Mouse (Mus musculus) liver, embryonic 16.5 days (tissue): ENCODE measurements at regions not wholly inside any gene's neighbourhood (a gene's known extent, or its start where the extent isn't known, plus 50 kb on each side); places are given as distances from the start of the nearest gene placed in this dataset.
A peak's percentile ranks its signal among the peaks of the same experiment; 100 is the strongest.
"Not testable (repeated sequence)": the region's sequence is repeated elsewhere in the genome, so short reads cannot be mapped to it uniquely, and the experiment has no call there.

Experiments used
- ATAC-seq: fragments of 200-750 bp; cut with Nextera tagmentation; 2 replicates; pipeline ENCODE4 v1.8.0; 2017; ENCODE audit warnings: low read depth, mild to moderate bottlenecking, moderate number of reproducible peaks, moderate library complexity
- H3K27ac ChIP-seq: fragments of 300-500 bp; sonication (generic); 2 replicates; pipeline ENCODE4 v1.5.1; 2014; ENCODE audit warnings: mild to moderate bottlenecking, low read length
- H3K27me3 ChIP-seq: fragments of 300-500 bp; sonication (generic); 2 replicates; pipeline ENCODE4 v1.6.1; 2014; ENCODE audit warnings: low read depth, low read length, mixed read lengths; ENCODE audit not compliant: control insufficient read depth, insufficient read depth
- H3K36me3 ChIP-seq: fragments of 300-500 bp; sonication (generic); 2 replicates; pipeline ENCODE4 v1.6.1; 2014; ENCODE audit warnings: mild to moderate bottlenecking; ENCODE audit not compliant: control insufficient read depth, insufficient read depth
- H3K4me1 ChIP-seq: fragments of 300-500 bp; sonication (generic); 2 replicates; pipeline ENCODE4 v1.6.1; 2014; ENCODE audit warnings: low read depth, low read length, mixed read lengths; ENCODE audit not compliant: control insufficient read depth
- H3K4me2 ChIP-seq: fragments of 300-500 bp; sonication (generic); 2 replicates; pipeline ENCODE4 v1.6.1; 2014; ENCODE audit warnings: low read depth, low read length, mixed read lengths
- H3K4me3 ChIP-seq: fragments of 300-500 bp; sonication (generic); 2 replicates; pipeline ENCODE4 v1.5.1; 2014; ENCODE audit warnings: low read depth, mild to moderate bottlenecking, low read length
- H3K9ac ChIP-seq: fragments of 300-500 bp; sonication (generic); 2 replicates; pipeline ENCODE4 v1.6.1; 2014; ENCODE audit warnings: low read depth, low read length
- H3K9me3 ChIP-seq: fragments of 300-500 bp; sonication (generic); replicated peaks from 2 replicates; pipeline ENCODE4 v1.6.1; 2016; ENCODE audit warnings: low read length; ENCODE audit not compliant: control insufficient read depth
- WGBS: fragments of 180-500 bp; shearing (Covaris S2); extraction: QIAGEN DNeasy Blood & Tissue Kit; methylation state at CpG from one replicate; pipeline ENCODE4 v1.1.7; 2014; ENCODE audit not compliant: insufficient replicate concordance; 5-methylcytosine and 5-hydroxymethylcytosine counted together

DNA sequence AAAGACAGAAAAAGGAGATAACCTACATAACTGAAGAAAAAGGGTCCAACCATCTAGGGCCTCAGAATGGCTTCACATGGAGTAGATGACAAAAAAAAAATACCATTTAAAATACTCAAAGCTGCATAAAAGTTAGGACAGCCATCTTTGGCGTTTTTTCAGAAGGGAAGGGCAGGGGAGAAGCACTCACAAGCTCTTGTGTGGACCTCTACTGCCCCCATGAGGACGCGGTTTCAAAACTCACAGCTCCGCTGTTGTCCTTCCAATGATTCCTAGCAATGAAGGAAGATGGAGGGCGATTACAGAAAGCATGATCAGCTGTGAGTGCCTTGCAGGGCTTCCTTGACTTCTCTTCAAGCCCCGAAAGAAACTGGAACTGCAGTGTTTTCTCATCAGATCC is 140.8 kb upstream of the Olfr1324 start:
- no peaks in the 10 kb centered on the region for H3K27me3 ChIP-seq
- H3K9ac ChIP-seq: no peak overlapping the region
- no peak overlapping the region for H3K27ac ChIP-seq
- no peaks in the 10 kb centered on the region for H3K36me3 ChIP-seq
- WGBS: 47% methylated on average over 6 of the region's 6 CpGs
- H3K4me3 ChIP-seq: no peak overlapping the region
- H3K9me3 ChIP-seq: no peaks in the 10 kb centered on the region
- ATAC-seq: no peak
- H3K4me1 ChIP-seq: no peaks in the 10 kb centered on the region
- no peak overlapping the region for H3K4me2 ChIP-seq

DNA sequence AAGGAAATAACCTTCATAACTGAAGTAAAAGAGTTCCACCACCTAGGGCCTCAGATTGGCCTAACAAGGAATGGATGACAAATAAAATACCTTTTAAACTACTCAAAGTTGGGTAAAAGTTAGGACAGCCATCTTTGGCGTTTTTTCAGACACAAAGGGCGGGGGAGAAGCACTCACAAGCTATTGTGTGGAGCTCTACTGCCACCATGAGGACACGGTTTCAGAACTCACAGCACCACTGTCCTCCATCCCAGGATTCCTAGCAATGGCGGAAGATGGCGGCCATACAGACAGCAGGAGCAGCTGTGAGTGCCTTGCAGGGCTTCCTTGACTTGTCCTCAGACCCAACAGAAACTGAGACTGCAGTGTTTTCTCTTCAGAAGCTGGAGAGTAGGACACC is 138.0 kb upstream of the Olfr1324 start:
- Histone ChIP-seq H3K9ac (no peak overlapping the region), H3K36me3 (no peaks in the 10 kb centered on the region), H3K4me2 (no peak overlapping the region), H3K4me3 (peak overlapping the region; percentile 26), H3K27me3 (no peaks in the 10 kb centered on the region), H3K4me1 (no peaks in the 10 kb centered on the region), H3K9me3 (no peaks in the 10 kb centered on the region), H3K27ac (no peak overlapping the region)
- ATAC-seq: no peak
- 36% methylated on average over 5 of the region's 5 CpGs for WGBS

DNA sequence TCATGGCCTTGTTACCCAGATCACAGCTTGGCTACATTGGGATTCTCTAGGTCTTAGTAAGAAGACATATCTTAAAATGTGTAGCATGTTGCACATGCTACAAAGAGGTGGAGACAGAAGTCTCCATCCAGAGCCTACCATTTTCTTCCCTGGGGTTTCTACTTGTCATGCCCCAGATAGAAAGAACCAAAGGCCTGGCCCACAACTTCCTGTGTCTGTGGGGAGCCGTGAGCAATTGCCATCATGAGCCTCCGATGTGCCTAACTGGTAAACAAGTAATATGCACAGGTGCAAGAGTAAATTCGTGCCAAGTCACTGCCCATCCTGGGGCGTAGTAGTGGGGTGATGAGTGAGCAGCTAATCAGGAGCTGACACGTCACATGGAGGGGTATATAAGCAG is 136.7 kb upstream of the Olfr1324 start:
- 62% methylated on average over 5 of the region's 5 CpGs for WGBS
- ATAC-seq: not testable (repeated sequence)

DNA sequence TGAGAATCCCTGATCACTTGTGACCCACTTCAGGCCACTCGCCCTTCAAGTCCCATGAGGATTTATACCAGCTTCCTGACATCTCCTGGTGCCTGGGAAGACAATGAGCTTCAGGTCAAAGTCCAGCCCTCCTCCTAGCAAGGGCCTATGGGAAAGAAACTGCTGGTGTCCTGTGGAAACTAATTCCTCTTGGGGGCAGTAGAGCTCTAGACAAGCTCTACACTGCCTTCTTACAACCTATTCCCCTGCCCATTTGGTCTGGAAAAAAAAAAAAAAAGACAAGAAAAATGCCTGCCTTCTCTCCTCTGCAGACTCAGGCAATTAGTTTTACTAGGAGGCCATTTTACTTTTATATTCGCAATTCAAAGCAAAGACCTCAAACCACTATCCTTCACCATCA is 132.6 kb upstream of the Olfr1324 start:
- no peaks in the 10 kb centered on the region for H3K4me1 ChIP-seq
- H3K4me3 ChIP-seq: no peak overlapping the region
- no peak overlapping the region for H3K4me2 ChIP-seq
- ATAC-seq: no peak
- H3K9me3 ChIP-seq: no peaks in the 10 kb centered on the region
- WGBS: 26% methylated on average over 2 of the region's 2 CpGs
- H3K27me3 ChIP-seq: no peaks in the 10 kb centered on the region
- no peak overlapping the region for H3K27ac ChIP-seq
- no peaks in the 10 kb centered on the region for H3K36me3 ChIP-seq
- H3K9ac ChIP-seq: no peak overlapping the region

More for the DNA sequence above, 136.7 kb upstream of the Olfr1324 start:
- H3K9ac ChIP-seq, H3K36me3 ChIP-seq, H3K9me3 ChIP-seq, H3K27me3 ChIP-seq, H3K27ac ChIP-seq, H3K4me2 ChIP-seq, H3K4me1 ChIP-seq, H3K4me3 ChIP-seq: not testable (repeated sequence)

DNA sequence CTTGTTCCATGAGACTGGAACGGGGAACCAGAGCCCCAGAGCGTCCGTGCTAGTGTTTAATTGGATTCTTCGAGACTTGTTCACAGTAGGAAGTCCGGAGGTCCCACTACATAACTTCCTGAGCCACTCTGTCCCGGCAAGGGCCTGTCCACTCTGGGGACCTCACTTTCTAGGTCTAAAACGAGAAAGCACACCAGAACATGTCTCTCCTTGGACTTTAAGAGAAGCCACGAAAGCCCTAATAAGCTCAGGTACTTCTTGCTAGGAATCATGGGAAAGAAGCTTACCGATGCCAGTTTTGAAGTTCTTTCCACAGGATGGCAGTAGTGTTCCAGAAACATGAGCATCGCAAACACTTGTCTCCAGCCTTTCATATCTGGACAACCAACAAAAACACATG is 122.0 kb upstream of the Olfr1324 start:
- Histone ChIP-seq H3K9me3 (no peaks in the 10 kb centered on the region), H3K4me1 (no peaks in the 10 kb centered on the region), H3K27ac (no peak overlapping the region), H3K9ac (peak overlapping the region; percentile 35; the same call in 1 of the 2 replicates), H3K4me2 (peak overlapping the region; percentile 60), H3K4me3 (peak overlapping the region; percentile 53), H3K36me3 (no peaks in the 10 kb centered on the region), H3K27me3 (no peaks in the 10 kb centered on the region)
- 40% methylated on average over 10 of the region's 10 CpGs for WGBS
- no peak for ATAC-seq

DNA sequence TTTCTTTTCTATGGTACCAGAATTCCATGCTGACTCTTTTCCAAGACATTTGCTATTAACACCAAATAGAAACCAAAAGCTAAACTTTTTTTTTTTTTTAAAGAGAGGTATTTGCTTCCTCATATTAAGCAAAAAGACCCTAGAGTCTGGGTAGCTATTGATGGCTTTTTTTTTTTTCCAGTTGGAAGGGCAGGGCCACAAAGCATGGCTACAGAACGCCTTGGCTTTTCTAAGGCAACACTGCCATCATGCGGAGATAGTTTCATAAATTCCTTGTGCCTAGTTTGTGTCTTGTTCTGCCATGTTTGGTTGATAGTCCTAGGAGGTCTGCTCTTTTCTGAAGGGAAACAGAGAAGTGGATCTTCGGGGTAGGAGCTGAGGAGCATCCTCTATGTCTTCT is 121.4 kb upstream of the Olfr1324 start:
- H3K36me3 ChIP-seq: no peaks in the 10 kb centered on the region
- no peak overlapping the region for H3K27ac ChIP-seq
- no peaks in the 10 kb centered on the region for H3K9me3 ChIP-seq
- H3K4me1 ChIP-seq: no peaks in the 10 kb centered on the region
- 31% methylated on average over 3 of the region's 3 CpGs for WGBS
- H3K9ac ChIP-seq: no peak overlapping the region
- no peak for ATAC-seq
- no peaks in the 10 kb centered on the region for H3K27me3 ChIP-seq
- H3K4me3 ChIP-seq: peak overlapping the region; percentile 53
- peak overlapping the region; percentile 60 for H3K4me2 ChIP-seq

DNA sequence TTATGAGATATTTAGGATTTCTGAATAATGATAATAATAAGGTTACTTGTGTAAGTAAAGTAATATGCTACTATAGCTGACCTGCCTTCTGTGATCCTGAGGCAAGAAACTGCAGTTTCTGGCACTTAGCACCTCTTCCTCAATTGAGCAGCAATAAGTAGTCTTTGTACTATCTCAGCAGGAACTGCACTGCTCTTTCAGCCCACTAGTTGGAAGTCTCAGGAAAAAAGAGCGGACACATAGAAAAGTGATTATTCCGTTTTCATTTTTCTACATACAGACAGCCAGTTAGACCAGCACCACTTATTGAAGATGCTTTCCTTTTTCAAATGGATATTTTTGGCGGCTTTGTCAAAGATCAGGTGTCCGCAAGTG is 109.5 kb upstream of the Olfr1324 start:
- ATAC-seq, H3K27me3 ChIP-seq, H3K27ac ChIP-seq, H3K36me3 ChIP-seq, H3K4me1 ChIP-seq, H3K9ac ChIP-seq, H3K9me3 ChIP-seq: not testable (repeated sequence)
- Histone ChIP-seq H3K4me2 (peak overlapping the region; percentile 27; the same call in 1 of the 2 replicates), H3K4me3 (peak overlapping the region; percentile 50; the same call in 1 of the 2 replicates)
- WGBS: 54% methylated on average over 4 of the region's 4 CpGs

DNA sequence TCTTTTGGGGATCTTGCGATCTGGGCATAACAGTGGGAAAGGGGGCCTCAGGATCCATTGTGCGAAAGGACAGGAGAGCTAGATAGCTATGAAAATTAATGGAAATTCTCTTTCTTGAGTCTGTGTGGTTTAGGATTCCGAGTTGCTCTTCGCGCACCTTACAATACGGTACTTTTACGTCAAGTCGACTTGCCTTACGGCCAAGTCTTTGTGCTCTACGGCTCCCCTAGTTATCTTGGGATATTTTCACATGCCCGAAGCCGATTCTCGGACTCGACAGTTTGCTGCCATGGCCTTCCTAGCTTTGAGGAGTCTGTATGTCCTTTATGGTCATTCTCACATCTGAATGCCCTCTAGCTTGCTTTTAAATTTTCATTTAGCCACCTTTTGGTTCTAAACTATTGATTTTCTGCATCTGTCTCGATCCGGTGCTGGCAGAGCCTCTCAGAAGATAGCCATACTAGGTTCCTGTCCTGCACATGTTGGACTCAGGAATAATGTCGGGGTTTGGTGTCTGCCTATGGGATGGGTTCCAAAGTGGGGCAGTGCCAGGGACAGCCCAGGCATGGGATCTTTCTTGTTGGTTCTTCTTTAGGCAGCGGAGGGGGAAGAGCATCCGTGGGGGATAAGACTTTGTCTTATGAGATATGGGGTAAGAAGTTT is 109.0 kb upstream of the Olfr1324 start:
- Histone ChIP-seq H3K27me3 (no peaks in the 10 kb centered on the region), H3K4me3 (peak overlapping the region; percentile 50), H3K9ac (no peak overlapping the region), H3K4me1 (no peaks in the 10 kb centered on the region), H3K9me3 (no peaks in the 10 kb centered on the region), H3K4me2 (peak overlapping the region; percentile 27; the same call in 1 of the 2 replicates), H3K36me3 (no peaks in the 10 kb centered on the region), H3K27ac (no peak overlapping the region)
- ATAC-seq: no peak
- WGBS: 52% methylated on average over 19 of the region's 19 CpGs

DNA sequence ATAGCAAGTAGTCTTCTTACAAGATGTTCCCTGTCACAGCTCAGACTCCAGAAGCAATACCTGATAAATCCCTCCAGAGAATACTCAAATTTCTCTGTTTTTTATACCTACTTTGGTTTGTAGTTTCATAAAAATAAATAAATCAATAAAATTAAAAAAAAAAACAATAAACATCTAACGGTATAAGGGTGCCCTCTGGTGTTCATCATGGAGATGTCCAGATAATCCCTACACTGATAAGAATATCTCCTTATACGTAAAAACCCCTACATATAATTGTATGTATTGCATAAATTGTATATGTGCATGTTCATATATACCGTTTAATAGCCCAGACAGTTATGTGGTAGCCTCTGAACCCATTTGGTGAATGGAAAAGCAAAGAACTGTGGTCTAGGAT is 75.7 kb upstream of the Olfr1324 start:
- H3K27ac ChIP-seq: no peak overlapping the region
- H3K27me3 ChIP-seq: no peaks in the 10 kb centered on the region
- 17% methylated on average over 3 of the region's 3 CpGs for WGBS
- ATAC-seq: no peak
- H3K36me3 ChIP-seq: no peaks in the 10 kb centered on the region
- H3K4me2 ChIP-seq: no peak overlapping the region
- no peaks in the 10 kb centered on the region for H3K9me3 ChIP-seq
- no peaks in the 10 kb centered on the region for H3K4me1 ChIP-seq
- H3K9ac ChIP-seq: no peak overlapping the region
- no peak overlapping the region for H3K4me3 ChIP-seq
